Mouse (Mus musculus) olfactory bulb, adult 2 months (tissue): ENCODE results near the gene Vstm2l. TPM values are rescaled to one million over a fixed set of nuclear protein-coding genes. Genes with fewer than 3 reads are reported as not detected.

ENCODE experiments used
- H3K27ac ChIP-seq: fragments of 200-500 bp; 2 replicates; pipeline ENCODE4 v1.5.1; 2012; ENCODE audit warnings: low read depth, low read length; ENCODE audit not compliant: insufficient read depth
- H3K4me1 ChIP-seq: fragments of 200-500 bp; 2 replicates; pipeline ENCODE4 v1.6.1; 2012; ENCODE audit warnings: low read length; ENCODE audit not compliant: control insufficient read depth, insufficient read depth
- H3K4me3 ChIP-seq: fragments of 200-500 bp; 2 replicates; pipeline ENCODE4 v1.5.1; 2012; ENCODE audit warnings: mild to moderate bottlenecking, low read depth, low read length, moderate library complexity; ENCODE audit not compliant: insufficient read depth
- CTCF ChIP-seq: fragments of 200-500 bp; IDR thresholded peaks from 2 replicates; pipeline ENCODE4 v1.5.1; 2012; ENCODE audit warnings: low read depth, mild to moderate bottlenecking, low read length, moderate library complexity; ENCODE audit not compliant: insufficient read depth
- POLR2A ChIP-seq: fragments of 200-500 bp; IDR thresholded peaks from 2 replicates; pipeline ENCODE4 v1.6.1; 2012; ENCODE audit warnings: mild to moderate bottlenecking, low read depth, low read length, moderate library complexity; ENCODE audit not compliant: insufficient read depth
- WGBS: fragments of 180-500 bp; shearing (Covaris S2); methylation state at CpG from one replicate; pipeline ENCODE4 v1.1.7; 2018; 5-methylcytosine and 5-hydroxymethylcytosine counted together
- polyA plus RNA-seq: library from polyadenylated mRNA; stranded (reverse); fragments of >200 nt; gene quantifications from 2 replicates; pipeline ENCODE4 v1.2.4, GENCODE M21; 2012; ENCODE audit warnings: low replicate concordance; ENCODE audit not compliant: missing spikeins, insufficient read depth, insufficient read length

Vstm2l gene
- polyA plus RNA-seq, 1 experiment, result not detected

DNA sequence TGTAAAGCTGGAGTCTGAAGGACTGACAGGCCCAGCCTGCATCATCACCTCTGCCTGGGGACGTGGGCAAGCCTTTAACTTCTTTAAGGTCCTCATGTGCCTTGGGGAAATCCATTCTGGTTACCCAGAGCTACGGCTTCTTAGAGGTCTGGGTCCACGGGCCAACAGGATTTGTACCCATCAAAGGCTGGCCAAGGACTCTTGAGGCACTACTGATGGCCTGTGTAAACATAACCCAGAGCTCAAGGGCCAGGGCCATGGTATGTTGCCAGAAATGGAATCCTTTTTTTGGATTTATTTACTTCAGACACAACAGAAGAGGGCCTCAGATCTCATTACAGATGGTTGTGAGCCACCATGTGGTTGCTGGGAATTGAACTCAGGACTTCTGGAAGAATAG, 68.3 kb downstream of the Vstm2l start:
- WGBS, result 88% methylated on average over 3 of the region's 3 CpGs
- H3K4me1 ChIP-seq, result peaks cover 15% of the 10 kb centered on the region
- H3K4me3 ChIP-seq, result no peak overlapping the region
- no peak overlapping the region for H3K27ac ChIP-seq
- TF ChIP-seq CTCF (no peak), POLR2A (no peak)

DNA sequence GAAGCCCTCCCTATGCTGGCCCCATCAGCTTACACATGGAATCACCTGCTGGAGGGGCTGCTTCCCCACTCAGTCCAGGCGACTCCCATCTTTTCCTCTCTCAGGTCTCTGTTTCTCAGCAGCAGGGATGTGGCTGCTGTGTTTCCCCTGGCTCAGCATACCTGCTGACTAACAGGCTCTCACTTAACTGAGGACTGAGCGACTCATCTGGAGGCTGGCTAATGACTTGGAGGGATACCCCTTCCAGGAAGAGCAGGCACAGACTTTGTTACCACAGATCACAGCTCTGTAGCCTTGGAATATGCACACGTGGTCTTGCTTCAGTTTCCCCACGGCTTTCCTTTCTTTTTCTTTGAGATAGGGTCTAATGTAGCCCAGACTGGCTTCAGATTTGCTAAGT, 68.8 kb downstream of the Vstm2l start:
- Histone ChIP-seq H3K4me1 (peaks cover 15% of the 10 kb centered on the region), H3K4me3 (no peak overlapping the region), H3K27ac (no peak overlapping the region)
- 81% methylated on average over 4 of the region's 4 CpGs for WGBS
- TF ChIP-seq POLR2A (no peak), CTCF (no peak)

DNA sequence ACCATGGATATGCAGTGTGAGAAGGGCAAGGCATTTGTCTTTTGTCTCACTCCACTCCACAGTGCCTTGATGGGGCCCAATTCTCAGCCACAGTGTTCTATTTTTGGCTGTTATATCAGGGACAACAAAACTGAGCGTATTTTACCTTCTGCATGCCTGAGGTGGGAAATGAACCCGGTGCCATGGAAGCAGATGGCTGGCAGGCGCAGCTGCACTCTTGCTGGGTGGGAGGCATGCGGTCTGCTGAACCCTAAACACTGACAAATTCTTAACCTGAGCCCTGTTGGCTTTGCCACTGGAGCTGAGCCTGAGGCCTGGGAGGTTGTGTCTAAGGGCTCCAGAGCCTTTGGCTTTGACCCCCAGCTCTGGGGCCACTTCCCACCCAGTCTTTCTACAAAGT, 71.2 kb downstream of the Vstm2l start:
- Histone ChIP-seq H3K4me3 (no peak overlapping the region), H3K27ac (peak overlapping the region; percentile 32; the same call in 1 of the 2 replicates), H3K4me1 (peaks cover 18% of the 10 kb centered on the region)
- WGBS, result 60% methylated on average over 4 of the region's 4 CpGs
- TF ChIP-seq CTCF (no peak), POLR2A (no peak)

DNA sequence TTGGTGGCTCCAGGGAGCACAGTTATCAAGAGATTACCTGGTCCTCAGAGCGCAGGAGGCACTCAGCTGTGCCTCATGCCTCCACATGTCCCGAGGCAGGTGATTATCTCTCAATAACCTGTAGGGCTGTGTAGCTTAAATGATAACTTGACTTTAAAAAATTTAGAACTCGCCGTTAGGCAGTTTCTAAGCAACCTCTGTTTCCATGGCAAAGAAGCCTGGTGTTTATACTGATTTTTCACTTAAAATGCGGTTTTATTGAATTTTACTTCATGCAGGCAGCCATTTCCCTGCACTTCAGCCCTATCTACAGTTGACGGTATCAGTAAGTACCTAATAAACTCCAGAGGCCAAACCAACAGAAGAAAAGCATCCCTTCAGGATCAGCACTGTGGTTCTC, 71.8 kb downstream of the Vstm2l start:
- Histone ChIP-seq H3K27ac (no peak overlapping the region), H3K4me3 (no peak overlapping the region), H3K4me1 (peaks cover 23% of the 10 kb centered on the region)
- 79% methylated on average over 6 of the region's 6 CpGs for WGBS
- no peak for TF ChIP-seq POLR2A
- TF ChIP-seq CTCF, result no peak

DNA sequence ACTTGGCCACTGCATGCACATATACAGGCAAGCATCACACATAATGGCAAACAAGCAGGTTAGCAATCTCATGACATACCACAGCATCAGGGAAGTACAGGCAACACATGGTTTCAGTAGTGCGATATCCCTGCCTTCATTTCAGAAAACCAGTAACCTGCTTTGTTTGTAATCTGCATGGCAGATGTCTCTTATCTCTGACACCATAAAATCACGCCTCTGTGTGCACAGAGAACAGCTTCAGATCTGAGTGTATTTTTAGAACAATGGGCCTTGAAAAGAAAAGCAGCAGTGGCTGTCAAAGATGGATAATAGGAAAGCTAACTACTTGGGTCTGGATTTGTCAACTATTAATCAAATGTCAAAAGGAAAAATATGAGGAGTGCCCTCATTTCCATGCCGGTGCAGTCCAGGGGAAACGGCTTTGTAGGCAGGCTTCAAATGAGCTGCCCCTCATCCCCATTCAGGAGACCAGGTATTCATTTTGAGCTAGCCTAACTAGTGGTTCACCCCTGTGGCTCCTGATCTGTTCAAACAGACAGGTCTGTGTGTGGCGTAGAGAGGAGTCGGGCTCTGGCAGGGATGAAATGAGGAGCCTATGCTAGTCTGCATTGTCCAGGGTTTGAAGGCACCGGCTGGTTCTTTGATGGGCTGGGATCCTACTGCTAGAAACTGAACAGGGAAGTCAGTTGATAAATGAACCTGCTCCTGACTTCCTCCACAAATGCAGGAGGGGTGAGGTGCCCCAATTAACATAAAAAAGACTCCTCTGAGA, 74.2 kb downstream of the Vstm2l start:
- WGBS, result 77% methylated on average over 7 of the region's 7 CpGs
- TF ChIP-seq POLR2A (no peak), CTCF (no peak)
- H3K27ac ChIP-seq, result no peak overlapping the region
- no peak overlapping the region for H3K4me3 ChIP-seq
- H3K4me1 ChIP-seq, result peaks cover 20% of the 10 kb centered on the region

DNA sequence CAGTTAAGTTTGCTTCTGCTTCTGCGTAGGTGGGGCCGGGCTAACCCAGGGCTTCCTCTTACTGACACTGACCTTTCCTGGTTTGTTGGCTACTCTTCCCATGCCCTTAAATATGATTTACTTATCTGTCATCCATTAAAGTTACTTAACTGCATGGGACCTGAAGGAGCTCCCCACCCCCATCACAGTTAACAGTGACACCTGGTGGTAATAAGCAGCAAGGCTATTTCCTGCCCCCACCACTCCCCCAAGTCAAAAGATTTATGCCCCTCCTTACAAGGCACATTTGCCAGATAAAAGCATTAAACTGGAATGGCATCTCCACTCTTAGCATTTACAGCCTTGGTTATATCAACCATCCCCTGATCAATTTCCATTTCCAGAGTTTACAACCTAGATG, 75.5 kb downstream of the Vstm2l start:
- Histone ChIP-seq H3K4me3 (no peak overlapping the region), H3K27ac (no peak overlapping the region), H3K4me1 (peaks cover 20% of the 10 kb centered on the region)
- 92% methylated on average over 2 of the region's 2 CpGs for WGBS
- TF ChIP-seq POLR2A, result no peak
- no peak for TF ChIP-seq CTCF

DNA sequence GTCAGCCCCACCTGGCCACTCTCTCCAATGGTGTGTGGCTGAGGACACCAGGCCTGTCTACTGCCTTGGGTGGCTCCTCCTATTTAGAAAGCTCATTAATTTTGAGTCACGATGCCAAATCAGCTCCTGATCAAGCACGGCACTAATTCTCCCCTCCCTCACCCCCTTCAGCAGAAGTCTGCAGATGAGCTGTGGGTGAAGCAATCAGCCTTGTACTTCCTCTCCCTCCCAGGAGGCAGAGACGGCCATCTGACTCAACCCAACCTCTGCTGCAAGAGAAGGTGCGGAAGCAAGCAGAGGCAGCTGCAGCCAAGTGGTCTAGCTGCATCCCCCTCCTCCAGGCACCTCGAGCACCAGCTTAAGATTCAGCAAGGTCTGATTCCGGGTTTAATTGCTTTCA, 76.6 kb downstream of the Vstm2l start:
- Histone ChIP-seq H3K27ac (no peak overlapping the region), H3K4me1 (peaks cover 11% of the 10 kb centered on the region), H3K4me3 (no peak overlapping the region)
- TF ChIP-seq POLR2A, result no peak
- no peak for TF ChIP-seq CTCF
- 51% methylated on average over 6 of the region's 6 CpGs for WGBS

DNA sequence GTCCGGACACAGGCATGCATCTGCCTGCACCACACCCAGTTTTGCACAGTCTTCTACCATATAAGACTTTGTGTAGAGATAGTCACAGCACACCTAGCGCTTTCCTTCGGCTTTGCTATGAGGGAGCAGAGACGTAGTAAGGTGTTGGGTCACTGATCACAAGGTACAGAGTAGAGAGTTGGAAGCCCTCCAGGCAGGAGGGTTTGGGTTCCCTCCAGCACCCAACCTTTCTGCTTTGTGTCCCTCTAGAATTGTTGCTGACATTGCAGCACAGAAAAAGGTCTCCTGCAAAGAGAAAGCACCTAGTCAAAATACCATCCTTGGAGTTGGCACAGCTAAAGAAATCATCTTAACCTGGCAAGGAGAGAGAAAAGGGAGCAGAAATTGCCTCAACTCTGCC, 78.0 kb downstream of the Vstm2l start:
- no peak for TF ChIP-seq CTCF
- no peak for TF ChIP-seq POLR2A
- H3K4me1 ChIP-seq, result peaks cover 7% of the 10 kb centered on the region
- H3K4me3 ChIP-seq, result no peak overlapping the region
- H3K27ac ChIP-seq, result no peak overlapping the region
- 94% methylated on average over 4 of the region's 4 CpGs for WGBS

Other genes with a start within 250 kb of the Vstm2l start
- not detected in 2 replicates for gene Ctnnbl1, start 177.3 kb upstream of the Vstm2l start, polyA plus RNA-seq
- gene Tti1, start 113.8 kb downstream of the Vstm2l start, polyA plus RNA-seq, result not detected in 2 replicates
- gene Rprd1b, start 113.8 kb downstream of the Vstm2l start, polyA plus RNA-seq, result not detected in 2 replicates
- gene Tgm2, start 231.8 kb downstream of the Vstm2l start, polyA plus RNA-seq, result not detected in 2 replicates